Mouse (Mus musculus): Measurements from ENCODE around the gene Adipoq.

Adipoq gene

GRCm38 (mm10) chr16:23196296-23196695, 50.0 kb downstream of the Adipoq start:
- intact Hi-C loops (cut with DNase I), result no loop called here

GRCm38 (mm10) chr16:23196791-23197190, 50.5 kb downstream of the Adipoq start:
- intact Hi-C loops (cut with DNase I), result no loop called here

GRCm38 (mm10) chr16:23201498-23201897, 55.2 kb downstream of the Adipoq start:
- intact Hi-C loops (cut with DNase I), result no loop called here

Small RNAs within 50 kb of the gene (microRNA-seq; reads per million reads assigned to microRNA genes)
- gene Gm49346, result 1.9 to 4.9 reads per million in 2 experiments

Data from adrenal gland (tissue).